Mouse (Mus musculus) lung, embryonic 14.5 days (tissue): ENCODE measurements around the gene Tex14. TPM values are rescaled to one million over a fixed set of nuclear protein-coding genes. Genes with fewer than 3 reads are reported as not detected.
"Not testable (repeated sequence)": the region's sequence is repeated elsewhere in the genome, so short reads cannot be mapped to it uniquely, and the experiment has no call there.

Experiments
- ATAC-seq: fragments of 200-750 bp; cut with Nextera tagmentation; 2 replicates; pipeline ENCODE4 v1.8.0; 2017; ENCODE audit warnings: mild to moderate bottlenecking, moderate TSS enrichment, moderate library complexity; ENCODE audit not compliant: insufficient read depth
- DNase-seq: peaks from one replicate; pipeline ENCODE4 v3.0.0-alpha.2; 2015
- H3K27ac ChIP-seq: fragments of 300-500 bp; sonication (generic); 2 replicates; pipeline ENCODE4 v1.5.1; 2014; ENCODE audit warnings: low read depth, mild to moderate bottlenecking, moderate library complexity
- H3K27me3 ChIP-seq: fragments of 300-500 bp; sonication (generic); 2 replicates; pipeline ENCODE4 v1.6.1; 2014; ENCODE audit warnings: low read length, control low read depth; ENCODE audit not compliant: insufficient read depth
- H3K36me3 ChIP-seq: fragments of 300-500 bp; sonication (generic); 2 replicates; pipeline ENCODE4 v1.6.1; 2014; ENCODE audit warnings: control low read depth; ENCODE audit not compliant: insufficient read depth
- H3K4me1 ChIP-seq: fragments of 300-500 bp; sonication (generic); 2 replicates; pipeline ENCODE4 v1.6.1; 2014; ENCODE audit warnings: antibody characterized with exemption, control low read depth; ENCODE audit not compliant: insufficient read depth
- H3K4me2 ChIP-seq: fragments of 300-500 bp; sonication (generic); 2 replicates; pipeline ENCODE4 v1.6.1; 2014; ENCODE audit warnings: mild to moderate bottlenecking
- H3K4me3 ChIP-seq: fragments of 300-500 bp; sonication (generic); 2 replicates; pipeline ENCODE4 v1.5.1; 2014; ENCODE audit warnings: low read depth, low read length
- H3K9ac ChIP-seq: fragments of 300-500 bp; sonication (generic); 2 replicates; pipeline ENCODE4 v1.6.1; 2014
- H3K9me3 ChIP-seq: fragments of 300-500 bp; sonication (generic); 2 replicates; pipeline ENCODE4 v1.6.1; 2016; ENCODE audit warnings: low read depth, low read length, control low read depth
- CTCF ChIP-seq: IDR thresholded peaks from 2 replicates; pipeline ENCODE4 v1.5.1; 2016; ENCODE audit warnings: antibody characterized with exemption, low read depth
- WGBS: fragments of 180-500 bp; shearing (Covaris S2); extraction: QIAGEN DNeasy Blood & Tissue Kit; methylation state at CpG from one replicate; pipeline ENCODE4 v1.1.7; 2014; 5-methylcytosine and 5-hydroxymethylcytosine counted together
- polyA plus RNA-seq: library from polyadenylated mRNA; unstranded; fragments of >200 nt; fragmentation: Nextera tagmentation; extraction: Ambion mirVana; gene quantifications from 2 replicates; pipeline ENCODE4 v1.2.1, GENCODE M21; 2014

The Tex14 gene
- polyA plus RNA-seq, 1 experiment from 2014 or later: 0.21 TPM

GRCm38 (mm10) chr11:87462461-87463242, 57.8 kb downstream of the Tex14 start:
- peak; percentile 85 for DNase-seq
- H3K9me3 ChIP-seq: no peaks in the 10 kb centered on the region
- H3K4me1 ChIP-seq: no peaks in the 10 kb centered on the region
- peak; percentile 88 for ATAC-seq
- no peaks in the 10 kb centered on the region for H3K36me3 ChIP-seq
- TF ChIP-seq CTCF: no peak
- WGBS: 4% methylated on average over 9 of the region's 9 CpGs
- H3K9ac ChIP-seq: no peak overlapping the region
- no peaks in the 10 kb centered on the region for H3K27me3 ChIP-seq
- H3K27ac ChIP-seq: peak overlapping the region; percentile 63; the same call in 1 of the 2 replicates
- H3K4me2 ChIP-seq: no peak overlapping the region
- H3K4me3 ChIP-seq: no peak overlapping the region

- Histone ChIP-seq H3K9me3 (no peaks in the 10 kb centered on the region), H3K9ac (no peak overlapping the region), H3K4me3 (no peak overlapping the region), H3K4me2 (no peak overlapping the region), H3K4me1 (no peaks in the 10 kb centered on the region), H3K27me3 (no peaks in the 10 kb centered on the region), H3K27ac (peak overlapping the region; percentile 16; the same call in 1 of the 2 replicates), H3K36me3 (no peaks in the 10 kb centered on the region)
- 39% methylated on average over 5 of the region's 5 CpGs for WGBS
- no peak for ATAC-seq
- DNase-seq: no peak
- no peak for TF ChIP-seq CTCF
Observed at GRCm38 (mm10) chr11:87463243-87463540, 58.3 kb downstream of the Tex14 start.

- not testable (repeated sequence) for H3K4me3 ChIP-seq, H3K9ac ChIP-seq, DNase-seq, H3K4me1 ChIP-seq, H3K9me3 ChIP-seq, H3K27ac ChIP-seq, H3K27me3 ChIP-seq, H3K36me3 ChIP-seq, H3K4me2 ChIP-seq, ATAC-seq
- WGBS: 77% methylated on average over 4 of the region's 4 CpGs
Observed at GRCm38 (mm10) chr11:87463792-87464430, 59.0 kb downstream of the Tex14 start.

- H3K36me3 ChIP-seq: no peaks in the 10 kb centered on the region
- no peak for TF ChIP-seq CTCF
- H3K9me3 ChIP-seq: no peaks in the 10 kb centered on the region
- H3K27ac ChIP-seq: no peak overlapping the region
- no peak overlapping the region for H3K9ac ChIP-seq
- H3K27me3 ChIP-seq: no peaks in the 10 kb centered on the region
- no peak for ATAC-seq
- no peaks in the 10 kb centered on the region for H3K4me1 ChIP-seq
- WGBS: 54% methylated on average over 6 of the region's 6 CpGs
- H3K4me3 ChIP-seq: no peak overlapping the region
- no peak for DNase-seq
- H3K4me2 ChIP-seq: no peak overlapping the region
Observed at GRCm38 (mm10) chr11:87465990-87466593, 61.2 kb downstream of the Tex14 start.

- WGBS: 25% methylated on average over 19 of the region's 19 CpGs
- DNase-seq (no peak), ATAC-seq (no peak)
- no peaks in the 10 kb centered on the region for H3K9me3 ChIP-seq
- H3K9ac ChIP-seq: no peak overlapping the region; the same call in 1 of the 2 replicates
- no peaks in the 10 kb centered on the region for H3K36me3 ChIP-seq
- H3K27me3 ChIP-seq: no peaks in the 10 kb centered on the region
- TF ChIP-seq CTCF: no peak
- no peak overlapping the region for H3K27ac ChIP-seq
- H3K4me1 ChIP-seq: no peaks in the 10 kb centered on the region
- no peak overlapping the region for H3K4me3 ChIP-seq
- H3K4me2 ChIP-seq: no peak overlapping the region
Observed at GRCm38 (mm10) chr11:87467491-87468277, 62.8 kb downstream of the Tex14 start.

GRCm38 (mm10) chr11:87468278-87468655, 63.4 kb downstream of the Tex14 start:
- no peaks in the 10 kb centered on the region for H3K4me1 ChIP-seq
- H3K9me3 ChIP-seq: no peaks in the 10 kb centered on the region
- H3K27ac ChIP-seq: no peak overlapping the region
- no peaks in the 10 kb centered on the region for H3K27me3 ChIP-seq
- H3K4me2 ChIP-seq: no peak overlapping the region
- no peak for TF ChIP-seq CTCF
- no peaks in the 10 kb centered on the region for H3K36me3 ChIP-seq
- ATAC-seq: no peak
- H3K4me3 ChIP-seq: no peak overlapping the region
- 23% methylated on average over 7 of the region's 7 CpGs for WGBS
- no peak overlapping the region for H3K9ac ChIP-seq
- no peak for DNase-seq
